Mouse (Mus musculus) frontal cortex, adult 2 months (tissue): Measurements from ENCODE around the gene Asb16. TPM values are rescaled to one million over a fixed set of nuclear protein-coding genes. Genes with fewer than 3 reads are reported as not detected.

Experiments used
- DNase-seq, 2 experiments: peaks; one replicate each; pipeline ENCODE4 v3.0.0; 2022; ENCODE audit warnings: low spot score in 1 of 2; ENCODE audit errors: extremely low spot score in 1 of 2
- polyA plus RNA-seq: library from polyadenylated mRNA; depleted of rRNA; stranded (reverse); fragments of >200 nt; gene quantifications from 2 replicates; pipeline ENCODE4 v1.2.3, GENCODE M21; 2012

Asb16 gene
- polyA plus RNA-seq, 1 experiment, result 2.3 TPM

DNA sequence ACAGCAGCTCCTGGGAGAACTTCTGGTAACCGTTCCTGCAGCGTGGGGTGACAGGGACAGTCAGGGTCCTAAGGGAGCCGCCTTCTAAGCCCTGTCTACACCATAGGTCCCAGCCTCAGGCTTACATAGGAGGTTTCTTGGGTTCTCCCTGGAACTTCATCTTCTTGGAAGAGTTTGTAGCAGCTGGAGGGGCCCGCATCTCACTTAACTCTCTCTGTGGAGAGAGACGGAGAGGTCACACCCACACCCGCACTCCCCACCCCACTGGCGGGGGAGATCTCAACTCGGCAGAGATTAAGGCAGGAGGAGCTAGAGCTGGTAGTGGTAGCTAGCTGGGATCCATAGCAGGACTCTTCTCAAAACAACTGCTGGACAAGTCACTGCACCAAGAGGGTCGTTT lies 39.6 kb downstream of the Asb16 start:
- DNase-seq, result no peak

DNA sequence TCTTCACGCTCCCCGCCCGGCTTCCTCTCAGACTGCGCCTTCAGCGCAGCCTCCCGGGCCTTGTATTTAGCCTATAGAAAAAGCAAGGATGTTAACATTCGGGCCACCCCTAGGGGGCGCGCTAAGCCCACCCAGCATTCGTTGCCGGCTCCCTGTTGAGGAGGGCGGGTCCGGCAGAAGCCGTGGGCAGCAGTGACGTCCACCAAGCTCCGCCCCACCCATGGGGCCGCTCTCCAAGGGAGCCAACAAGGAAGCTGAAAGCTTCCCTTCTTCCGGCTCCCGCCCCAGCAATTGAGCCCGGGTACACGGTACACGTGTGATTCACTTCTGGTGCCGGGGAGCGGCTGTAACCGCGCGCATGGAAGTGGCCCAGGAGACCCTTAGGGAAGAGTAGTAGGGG lies 40.4 kb downstream of the Asb16 start:
- DNase-seq, result peak; percentile 93 to 99

- DNase-seq, result no peak
Measured at GRCm38 (mm10) chr11:102309821-102310617, 41.5 kb downstream of the Asb16 start.

DNA sequence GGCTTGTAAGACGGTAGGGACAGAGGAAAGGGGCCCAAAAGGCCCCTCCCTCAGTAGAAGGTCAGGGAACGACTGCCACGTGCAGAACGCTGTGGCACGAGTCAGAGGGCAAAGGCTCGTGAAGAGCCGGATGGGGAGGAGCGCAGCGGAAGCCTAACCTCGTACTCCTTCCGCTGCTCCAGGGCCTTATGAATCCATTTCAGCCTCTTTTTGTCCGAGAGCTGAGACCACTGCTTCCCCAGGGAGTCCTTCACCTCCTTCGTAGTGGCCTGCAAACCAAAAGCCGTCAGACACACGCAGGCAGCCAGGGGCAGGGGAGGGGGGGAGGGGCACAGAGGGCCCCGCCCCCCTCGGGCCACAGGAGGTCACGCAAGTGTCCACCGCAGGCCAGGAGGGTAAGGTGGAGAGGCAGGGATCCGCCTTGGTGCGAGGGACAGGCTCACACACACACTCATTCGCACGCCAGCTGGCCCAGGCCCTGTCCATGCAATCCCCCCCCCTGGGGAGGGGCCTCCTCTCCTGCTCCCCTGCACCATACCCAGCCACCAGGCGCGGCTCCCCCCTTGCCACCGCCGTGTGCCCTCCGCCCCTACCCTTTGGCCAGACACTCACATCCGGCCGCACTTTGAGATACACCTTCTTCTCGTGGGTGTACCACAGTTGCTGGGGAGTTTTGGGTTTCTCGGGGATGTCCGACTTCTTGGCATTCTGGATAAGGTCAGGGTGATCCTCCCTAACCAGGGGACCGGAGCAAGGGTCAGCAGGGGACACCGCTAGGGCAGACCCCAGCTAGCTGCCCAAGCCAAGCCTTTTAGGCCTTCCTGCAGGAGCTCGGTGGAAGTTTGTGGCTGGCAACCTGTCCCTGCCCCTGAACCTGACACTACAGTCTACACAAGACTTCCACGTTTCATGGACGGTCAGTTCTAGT lies 42.5 kb downstream of the Asb16 start:
- DNase-seq, result no peak

- no peak for DNase-seq
Measured at GRCm38 (mm10) chr11:102311966-102312365, 43.4 kb downstream of the Asb16 start.

- no peak for DNase-seq
Measured at GRCm38 (mm10) chr11:102312586-102312985, 44.0 kb downstream of the Asb16 start.

GRCm38 (mm10) chr11:102314321-102314720 lies 45.8 kb downstream of the Asb16 start:
- DNase-seq, result no peak

GRCm38 (mm10) chr11:102315690-102316571 lies 47.4 kb downstream of the Asb16 start:
- no peak for DNase-seq

DNA sequence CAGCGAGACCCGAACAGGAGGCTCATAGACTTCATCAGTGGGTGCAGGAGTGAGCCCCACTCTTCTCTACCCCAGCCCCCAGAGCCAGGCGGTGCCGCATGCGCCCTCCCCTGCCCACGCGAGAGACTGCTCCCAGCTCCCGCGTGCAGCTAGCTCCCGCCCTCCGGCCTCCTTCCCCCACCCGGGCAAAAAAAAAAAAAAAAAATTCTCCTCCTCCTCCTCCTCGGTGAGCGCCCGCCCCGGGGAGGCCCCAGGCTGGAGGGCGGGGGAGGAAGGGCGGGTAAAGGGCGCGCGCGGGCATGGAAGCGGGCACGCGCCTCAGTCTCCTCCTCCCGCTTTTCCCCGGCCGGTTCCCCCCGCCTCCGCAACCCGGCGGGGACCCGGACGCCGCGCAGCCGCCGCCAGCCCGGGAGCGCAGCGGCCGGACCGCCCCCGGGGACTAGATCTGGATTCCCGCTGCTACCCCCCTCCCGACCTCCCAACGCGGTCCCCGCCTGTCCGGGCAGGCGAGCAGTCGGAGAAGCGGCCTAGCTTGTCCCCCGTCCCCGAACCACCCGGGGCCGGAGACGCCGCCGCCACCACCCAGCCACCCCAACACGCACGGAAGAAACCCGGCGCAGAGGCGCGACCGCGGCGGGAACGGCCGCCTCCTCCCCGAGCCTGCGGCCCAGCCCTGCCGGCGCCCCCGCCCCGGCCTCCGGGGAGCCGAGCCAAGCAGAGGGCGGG lies 48.2 kb downstream of the Asb16 start:
- DNase-seq, result peak in 1 of 2 experiments; percentile 83

- DNase-seq, result peak in 1 of 2 experiments; percentile 56
Measured at GRCm38 (mm10) chr11:102317298-102317900, 48.9 kb downstream of the Asb16 start.

DNA sequence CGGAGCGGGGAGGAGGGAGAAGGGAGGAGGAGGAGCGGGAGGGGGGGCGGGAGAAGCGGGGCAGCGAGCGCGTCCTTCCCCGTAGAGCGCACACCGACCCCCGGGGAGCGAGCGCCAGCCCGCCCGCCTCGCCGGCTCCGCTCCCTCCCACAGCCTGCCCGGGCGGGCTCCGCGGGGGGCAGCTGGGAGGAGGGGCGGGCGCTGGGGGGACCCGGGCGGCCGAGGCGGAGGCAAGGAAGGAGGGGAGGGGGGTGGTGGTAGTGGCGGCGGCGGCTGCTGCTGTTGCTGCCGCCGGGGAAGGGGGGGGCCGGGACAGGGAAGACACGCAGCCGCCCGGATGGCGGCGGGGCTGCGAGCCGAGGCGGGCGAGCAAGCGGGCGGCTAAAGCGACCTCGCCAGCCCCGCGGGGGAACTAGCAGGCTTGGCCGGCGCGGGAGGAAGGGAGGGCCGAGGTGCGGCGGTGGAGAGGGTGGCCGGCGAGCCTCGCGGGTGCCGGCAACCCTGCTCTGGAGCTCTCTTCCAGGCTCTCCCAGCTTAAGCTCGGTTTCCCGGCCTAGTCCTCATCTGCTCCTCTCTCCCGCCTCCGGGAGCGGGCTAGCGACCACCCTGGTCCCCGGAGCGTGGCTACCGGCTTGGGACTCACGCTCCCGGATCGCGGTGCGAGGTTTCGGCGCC lies 49.5 kb downstream of the Asb16 start:
- DNase-seq, result no peak

DNA sequence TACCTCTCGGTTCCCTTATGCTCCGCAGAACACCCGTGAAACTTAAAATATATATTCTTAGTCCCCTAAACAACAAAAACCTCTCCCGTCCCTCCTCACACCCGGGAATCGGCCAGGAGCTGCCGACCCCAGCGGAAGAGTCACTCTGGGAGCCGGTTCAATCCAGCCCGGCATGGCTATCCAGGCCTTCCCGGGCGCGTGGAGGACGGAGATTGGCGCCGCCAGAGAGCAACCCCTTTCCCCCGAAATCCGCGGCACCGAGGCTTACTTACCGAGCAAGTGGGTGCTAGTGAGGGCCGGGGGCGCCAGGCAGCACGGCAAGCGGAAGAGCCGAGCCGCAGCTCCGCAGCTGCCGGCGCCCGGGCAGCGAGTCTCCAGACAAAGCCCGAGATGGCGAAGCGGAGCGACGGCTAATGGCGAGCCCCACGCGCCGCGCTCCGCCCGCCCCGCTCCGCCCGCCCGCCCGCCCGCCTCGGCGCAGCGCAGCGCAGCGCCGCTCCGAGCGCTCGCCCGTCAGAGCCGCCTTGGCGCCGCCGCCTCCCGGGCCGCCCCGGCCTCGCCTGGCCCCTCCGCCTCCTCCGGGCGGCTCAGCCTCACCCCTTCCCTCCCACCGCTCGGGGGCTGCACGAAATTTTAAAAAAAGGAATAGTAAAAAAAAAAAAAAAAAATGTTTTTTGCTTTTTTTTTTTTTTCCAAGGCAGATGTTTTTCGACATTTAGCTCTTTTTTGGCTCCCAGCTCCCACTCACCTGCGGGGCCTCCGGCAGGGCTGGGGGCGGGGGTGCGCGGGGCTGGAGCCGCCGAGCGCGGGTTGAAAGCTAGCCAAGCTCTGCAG lies 50.2 kb downstream of the Asb16 start:
- no peak for DNase-seq

GRCm38 (mm10) chr11:102319410-102319792 lies 50.9 kb downstream of the Asb16 start, which contains the start of gene Ubtf:
Gene Ubtf (minus strand): TSS chr11:102319742.
- peak in 1 of 2 experiments; percentile 86 for DNase-seq

GRCm38 (mm10) chr11:102319941-102320685 lies 51.6 kb downstream of the Asb16 start:
- DNase-seq, result peak; percentile 89 to 94

DNA sequence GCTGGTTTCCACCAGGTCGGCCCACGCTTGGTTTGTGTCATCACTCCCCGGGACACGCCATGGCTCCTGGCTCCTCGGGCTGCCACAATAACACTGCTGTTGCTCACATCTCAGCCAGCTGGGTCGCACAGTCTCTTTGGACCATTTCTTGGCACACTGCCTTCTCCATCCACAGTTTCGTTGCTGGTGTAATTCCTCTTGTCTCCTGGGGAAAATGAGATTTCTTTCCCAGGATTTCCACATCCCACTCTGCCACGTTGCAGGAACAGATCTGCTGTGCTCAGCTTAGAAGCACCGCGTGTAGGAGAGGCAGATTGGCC lies 52.1 kb downstream of the Asb16 start:
- peak; percentile 85 to 89 for DNase-seq

DNA sequence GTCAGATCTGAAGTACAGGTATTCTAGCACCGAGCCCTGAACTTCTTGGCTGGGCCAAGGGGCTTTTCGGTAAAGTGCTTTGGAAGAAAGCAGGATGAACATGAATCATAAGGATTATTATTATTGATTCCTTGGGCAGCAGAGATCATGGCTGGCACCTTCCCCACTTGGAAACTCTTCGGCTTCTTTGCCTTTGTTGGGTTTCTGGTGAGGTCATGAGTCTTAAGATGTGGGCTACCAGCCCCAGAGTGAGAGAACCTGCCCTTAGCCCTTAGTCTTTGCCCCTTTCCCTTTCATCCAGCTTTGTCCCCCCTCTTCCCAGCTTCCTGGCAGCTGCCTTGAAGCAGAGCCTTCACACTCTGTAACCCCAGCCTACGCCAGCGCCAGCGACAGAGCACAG lies 53.4 kb downstream of the Asb16 start:
- DNase-seq, result no peak

DNA sequence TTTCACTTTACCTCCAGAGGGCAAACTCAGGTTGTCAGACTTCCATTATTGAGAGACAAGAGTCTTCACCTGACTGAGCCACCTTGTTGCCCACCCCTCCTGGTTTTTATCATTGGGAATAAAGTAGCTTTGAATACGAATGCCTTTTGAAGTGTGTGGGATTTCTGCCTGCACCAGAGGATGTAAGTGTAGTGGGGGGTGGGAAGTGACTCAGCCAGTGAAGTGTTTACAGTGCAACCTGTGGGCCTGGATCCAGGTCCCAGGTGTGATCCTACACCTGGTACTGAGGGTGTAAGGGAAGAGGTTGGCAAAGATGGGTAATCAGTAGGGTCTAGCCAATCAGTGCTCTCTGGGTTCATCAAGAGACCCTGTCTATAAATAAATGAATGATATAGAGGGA lies 55.0 kb downstream of the Asb16 start:
- no peak for DNase-seq
